Mouse (Mus musculus) adrenal gland, postnatal 0 days (tissue): Measurements from ENCODE around the gene Hist1h2bb. TPM values are rescaled to one million over a fixed set of nuclear protein-coding genes. Genes with fewer than 3 reads are reported as not detected.

Experiments used
- microRNA-seq: library from miRNA; unstranded; fragments of <30 nt; microRNA quantifications from one replicate; pipeline ENCODE4, GENCODE M21; 2016; ENCODE audit warnings: borderline replicate concordance; ENCODE audit not compliant: insufficient number of aligned reads
- polyA plus RNA-seq: library from polyadenylated mRNA; unstranded; fragments of >200 nt; fragmentation: Nextera tagmentation; extraction: Ambion mirVana; gene quantifications from 2 replicates; pipeline ENCODE4 v1.2.1, GENCODE M21; 2015

The Hist1h2bb gene
- polyA plus RNA-seq: 0.84 and 0.95 TPM in 2 replicates

GRCm38 (mm10) chr13:23746201-23747080 lies at the start of gene Hist1h2bb:
Gene Hist1h2bb, plus strand, starts transcription at chr13:23746734.

GRCm38 (mm10) chr13:23698300-23698693 lies 48.2 kb upstream of the Hist1h2bb start, which contains the start of gene Hist1h4c:
Gene Hist1h4c, minus strand, starts transcription at chr13:23698454.

GRCm38 (mm10) chr13:23710374-23711089 lies 36.0 kb upstream of the Hist1h2bb start, which contains the start of gene Hfe:
Gene Hfe, minus strand, starts transcription at chr13:23710854.

GRCm38 (mm10) chr13:23738677-23739068 lies 7.9 kb upstream of the Hist1h2bb start, which contains the start of gene Hist1h1c:
Gene Hist1h1c, plus strand, starts transcription at chr13:23738808.

GRCm38 (mm10) chr13:23745381-23746161 lies 963 bp upstream of the Hist1h2bb start, which contains the start of gene Hist1h3c:
Gene Hist1h3c, minus strand, starts transcription at chr13:23745602.

GRCm38 (mm10) chr13:23750839-23751477 lies 4.4 kb downstream of the Hist1h2bb start, which contains the start of gene Hist1h2ab:
Gene Hist1h2ab, plus strand, starts transcription at chr13:23751126.

GRCm38 (mm10) chr13:23752067-23752741 lies 5.7 kb downstream of the Hist1h2bb start, which contains the start of gene Hist1h3b:
Gene Hist1h3b, plus strand, starts transcription at chr13:23752267.

GRCm38 (mm10) chr13:23756790-23757189 lies 10.3 kb downstream of the Hist1h2bb start, which contains the start of gene Hist1h4b:
Gene Hist1h4b, plus strand, starts transcription at chr13:23757013.

GRCm38 (mm10) chr13:23760972-23761864 lies 14.7 kb downstream of the Hist1h2bb start, which contains the start of gene Hist1h4a:
Gene Hist1h4a, minus strand, starts transcription at chr13:23761230.

GRCm38 (mm10) chr13:23761871-23762821 lies 15.6 kb downstream of the Hist1h2bb start, which contains the start of gene Hist1h3a:
Gene Hist1h3a, minus strand, starts transcription at chr13:23762386.

GRCm38 (mm10) chr13:23763586-23764323 lies 17.2 kb downstream of the Hist1h2bb start, which contains the start of gene Hist1h1a:
Gene Hist1h1a, plus strand, starts transcription at chr13:23763666.

GRCm38 (mm10) chr13:23769613-23770012 lies 23.1 kb downstream of the Hist1h2bb start, which contains the start of gene Trim38:
Gene Trim38, plus strand, starts transcription at chr13:23769913.

Small RNAs within 50 kb of the gene (microRNA-seq; reads per million reads assigned to microRNA genes)
- gene Gm44314: not detected
- gene Gm44484: not detected

Other genes starting within 250 kb of the Hist1h2bb start
- gene Hist1h4h, start 215.7 kb upstream of the Hist1h2bb start, polyA plus RNA-seq: 11.5 and 11.7 TPM in 2 replicates
- 3.9 and 7.2 TPM in 2 replicates for gene Hist1h2af, start 212.8 kb upstream of the Hist1h2bb start, polyA plus RNA-seq
- 1.4 and 1.9 TPM in 2 replicates for gene Hist1h3g, start 211.3 kb upstream of the Hist1h2bb start, polyA plus RNA-seq
- gene Hist1h2bh, start 203.3 kb upstream of the Hist1h2bb start, polyA plus RNA-seq: 0.24 and 0.48 TPM in 2 replicates
- 0.75 and 0.84 TPM in 2 replicates for gene Hist1h3f, start 202.7 kb upstream of the Hist1h2bb start, polyA plus RNA-seq
- gene Hist1h4f, start 195.1 kb upstream of the Hist1h2bb start, polyA plus RNA-seq: not detected in 2 replicates
- gene Hist1h1d, start 193.5 kb upstream of the Hist1h2bb start, polyA plus RNA-seq: 0.26 and 0.41 TPM in 2 replicates
- gene Hist1h3e, start 184.4 kb upstream of the Hist1h2bb start, polyA plus RNA-seq: 3.7 and 4.0 TPM in 2 replicates
- gene Hist1h2ae, start 175.5 kb upstream of the Hist1h2bb start, polyA plus RNA-seq: 38.1 and 43.6 TPM in 2 replicates
- gene Hist1h2bg, start 175.3 kb upstream of the Hist1h2bb start, polyA plus RNA-seq: 2.6 and 5.2 TPM in 2 replicates
- 0.86 and 1.0 TPM in 2 replicates for gene Hist1h2bf, start 172.5 kb upstream of the Hist1h2bb start, polyA plus RNA-seq
- gene Hist1h2ad, start 172.4 kb upstream of the Hist1h2bb start, polyA plus RNA-seq: 0.74 and 1.1 TPM in 2 replicates
- gene Hist1h3d, start 171.0 kb upstream of the Hist1h2bb start, polyA plus RNA-seq: 1.9 and 2.4 TPM in 2 replicates
- gene Hist1h4d, start 165.1 kb upstream of the Hist1h2bb start, polyA plus RNA-seq: 48.4 and 56.4 TPM in 2 replicates
- gene Hist1h2be, start 125.6 kb upstream of the Hist1h2bb start, polyA plus RNA-seq: 1.3 and 1.7 TPM in 2 replicates
- 13.4 and 14.3 TPM in 2 replicates for gene Hist1h1e, start 124.2 kb upstream of the Hist1h2bb start, polyA plus RNA-seq
- 0.62 and 1.6 TPM in 2 replicates for gene Hist1h2ac, start 62.8 kb upstream of the Hist1h2bb start, polyA plus RNA-seq
- gene Hist1h2bc, start 62.5 kb upstream of the Hist1h2bb start, polyA plus RNA-seq: 173 and 221 TPM in 2 replicates
- gene Hist1h1t, start 50.9 kb upstream of the Hist1h2bb start, polyA plus RNA-seq: not detected in 2 replicates
- gene Hist1h4c, start 48.3 kb upstream of the Hist1h2bb start, polyA plus RNA-seq: 3.9 and 5.8 TPM in 2 replicates
- gene Hfe, start 35.9 kb upstream of the Hist1h2bb start, polyA plus RNA-seq: 27.9 and 33.6 TPM in 2 replicates
- 137 and 180 TPM in 2 replicates for gene Hist1h1c, start 7.9 kb upstream of the Hist1h2bb start, polyA plus RNA-seq
- gene Hist1h3c, start 1.1 kb upstream of the Hist1h2bb start, polyA plus RNA-seq: 1.2 and 1.4 TPM in 2 replicates
- 18.1 and 21.8 TPM in 2 replicates for gene Hist1h2ab, start 4.4 kb downstream of the Hist1h2bb start, polyA plus RNA-seq
- 2.5 and 3.1 TPM in 2 replicates for gene Hist1h3b, start 5.5 kb downstream of the Hist1h2bb start, polyA plus RNA-seq
- 0.50 and 1.1 TPM in 2 replicates for gene Hist1h4b, start 10.3 kb downstream of the Hist1h2bb start, polyA plus RNA-seq
- gene Hist1h4a, start 14.5 kb downstream of the Hist1h2bb start, polyA plus RNA-seq: 0.52 TPM in 1 of 2 replicates, not detected in the other
- 1.1 and 1.8 TPM in 2 replicates for gene Hist1h3a, start 15.7 kb downstream of the Hist1h2bb start, polyA plus RNA-seq
- gene Hist1h1a, start 16.9 kb downstream of the Hist1h2bb start, polyA plus RNA-seq: 1.2 and 1.8 TPM in 2 replicates
- gene Trim38, start 23.2 kb downstream of the Hist1h2bb start, polyA plus RNA-seq: 0.12 TPM in 1 of 2 replicates, not detected in the other
- 1.1 and 1.3 TPM in 2 replicates for gene Slc17a2, start 60.3 kb downstream of the Hist1h2bb start, polyA plus RNA-seq
- 0.33 and 0.57 TPM in 2 replicates for gene Slc17a3, start 92.7 kb downstream of the Hist1h2bb start, polyA plus RNA-seq
- gene Slc17a1, start 121.0 kb downstream of the Hist1h2bb start, polyA plus RNA-seq: 0.49 TPM in 1 of 2 replicates, not detected in the other
- 0.63 and 1.5 TPM in 2 replicates for gene Slc17a4, start 168.3 kb downstream of the Hist1h2bb start, polyA plus RNA-seq
- gene Hist1h2ba, start 187.4 kb downstream of the Hist1h2bb start, polyA plus RNA-seq: not detected in 2 replicates
- gene Hist1h2aa, start 187.7 kb downstream of the Hist1h2bb start, polyA plus RNA-seq: not detected in 2 replicates
- gene Scgn, start 244.5 kb downstream of the Hist1h2bb start, polyA plus RNA-seq: 1.8 and 1.9 TPM in 2 replicates